Mouse (Mus musculus) CH12.LX (cell line): ENCODE data around the gene Hist1h3g. TPM values are rescaled to one million over a fixed set of nuclear protein-coding genes. Genes with fewer than 3 reads are reported as not detected.

ENCODE experiments used
- DNase-seq: peaks from one replicate; pipeline ENCODE4 v3.0.0-alpha.2; 2013; ENCODE audit errors: extremely low read depth
- H3K27ac ChIP-seq: 2 replicates; pipeline ENCODE4 v1.5.1; 2012; ENCODE audit warnings: low read depth, mild to moderate bottlenecking, control low read depth, moderate library complexity; ENCODE audit not compliant: insufficient read depth
- H3K27me3 ChIP-seq: replicated peaks from 2 replicates; pipeline ENCODE3; 2012; ENCODE audit warnings: inconsistent platforms
- H3K36me3 ChIP-seq, 2 experiments: replicated peaks in 1 of 2; 2 replicates each; pipeline versions ENCODE3 to v1.6.1; 2012; ENCODE audit warnings: inconsistent platforms in 1 of 2, low read length in 1 of 2, mild to moderate bottlenecking in 1 of 2, mixed read lengths in 1 of 2, moderate library complexity in 1 of 2; ENCODE audit not compliant: control insufficient read depth in 1 of 2, insufficient read depth in 1 of 2
- H3K4me1 ChIP-seq, 2 experiments: 2 replicates each; pipeline ENCODE4 v1.6.1; 2012; ENCODE audit warnings: inconsistent platforms in 1 of 2, moderate library complexity in 1 of 2; ENCODE audit not compliant: insufficient read depth in 2 of 2, control insufficient read depth in 1 of 2
- H3K4me2 ChIP-seq: 2 replicates; pipeline ENCODE4 v1.6.1; 2012; ENCODE audit warnings: low read depth, mild to moderate bottlenecking, control low read depth; ENCODE audit not compliant: poor library complexity, insufficient read depth, severe bottlenecking
- H3K4me3 ChIP-seq, 3 experiments: fragments of 150-350 bp in 1 of 3; sonication (generic) in 1 of 3; replicated peaks in 1 of 3; 2 replicates each; pipeline versions ENCODE3 to v1.5.1; 2011 to 2012; ENCODE audit warnings: low read depth in 2 of 3, low read length in 2 of 3, mild to moderate bottlenecking in 2 of 3, moderate library complexity in 2 of 3, control low read depth in 1 of 3, improper control_type of control experiment in 1 of 3, inconsistent platforms in 1 of 3, mixed read lengths in 1 of 3; ENCODE audit not compliant: poor library complexity in 1 of 3
- H3K79me2 ChIP-seq: replicated peaks from 2 replicates; pipeline ENCODE4 v1.6.1; 2012; ENCODE audit warnings: mild to moderate bottlenecking, moderate library complexity; ENCODE audit not compliant: control insufficient read depth, poor library complexity, insufficient read depth, severe bottlenecking; ENCODE audit errors: extremely low read depth
- H3K9ac ChIP-seq: 2 replicates; pipeline ENCODE4 v1.6.1; 2012; ENCODE audit warnings: low read depth, mild to moderate bottlenecking, control low read depth, moderate library complexity; ENCODE audit not compliant: insufficient read depth
- H3K9me3 ChIP-seq: replicated peaks from 2 replicates; pipeline ENCODE3; 2012; ENCODE audit warnings: low read length, inconsistent platforms, mixed read lengths
- BHLHE40 ChIP-seq: IDR thresholded peaks from 2 replicates; pipeline ENCODE4 v1.6.1; 2011; ENCODE audit warnings: mild to moderate bottlenecking, low read depth, low read length, improper control_type of control experiment
- CHD1 ChIP-seq: IDR thresholded peaks from 2 replicates; pipeline ENCODE4 v1.6.1; 2012; ENCODE audit warnings: low read depth, low read length, improper control_type of control experiment, inconsistent platforms
- CHD2 ChIP-seq: IDR thresholded peaks from 2 replicates; pipeline ENCODE4 v1.6.1; 2011; ENCODE audit warnings: low read length, improper control_type of control experiment
- CTCF ChIP-seq, 2 experiments: IDR thresholded peaks in 1 of 2; conservative IDR thresholded peaks in 1 of 2; 2 replicates each; pipeline ENCODE4 v1.5.1; 2011 to 2012; ENCODE audit warnings: low read depth in 2 of 2, low read length in 2 of 2, improper control_type of control experiment in 1 of 2, inconsistent platforms in 1 of 2, mild to moderate bottlenecking in 1 of 2, moderate library complexity in 1 of 2
- E2F4 ChIP-seq: IDR thresholded peaks from 2 replicates; pipeline ENCODE4 v1.6.1; 2011; ENCODE audit warnings: low read depth, low read length, improper control_type of control experiment; ENCODE audit not compliant: insufficient replicate concordance
- ELF1 ChIP-seq: IDR thresholded peaks from 2 replicates; pipeline ENCODE4 v1.6.1; 2014; ENCODE audit warnings: low read depth, mild to moderate bottlenecking, inconsistent platforms, low read length, improper control_type of control experiment
- EP300 ChIP-seq: IDR thresholded peaks from 2 replicates; pipeline ENCODE4 v1.6.1; 2011; ENCODE audit warnings: low read length, improper control_type of control experiment
- JUN ChIP-seq: IDR thresholded peaks from 2 replicates; pipeline ENCODE4 v1.6.1; 2011; ENCODE audit warnings: low read depth, mild to moderate bottlenecking, low read length, improper control_type of control experiment, moderate library complexity; ENCODE audit not compliant: insufficient read depth
- JUND ChIP-seq: conservative IDR thresholded peaks from 2 replicates; pipeline ENCODE4 v1.6.1; 2011; ENCODE audit warnings: low read depth, low read length, improper control_type of control experiment
- KAT2A ChIP-seq: IDR thresholded peaks from 2 replicates; pipeline ENCODE4 v1.6.1; 2012; ENCODE audit warnings: low read length, improper control_type of control experiment, inconsistent platforms; ENCODE audit not compliant: insufficient replicate concordance
- MAFK ChIP-seq: IDR thresholded peaks from 2 replicates; pipeline ENCODE4 v1.6.1; 2011; ENCODE audit warnings: low read length, improper control_type of control experiment; ENCODE audit not compliant: insufficient replicate concordance
- MAX ChIP-seq: IDR thresholded peaks from 2 replicates; pipeline ENCODE4 v1.6.1; 2011; ENCODE audit warnings: low read length, improper control_type of control experiment
- MAZ ChIP-seq: IDR thresholded peaks from 2 replicates; pipeline ENCODE4 v1.6.1; 2012; ENCODE audit warnings: low read depth, mild to moderate bottlenecking, inconsistent platforms, low read length, improper control_type of control experiment, moderate library complexity
- MXI1 ChIP-seq: IDR thresholded peaks from 2 replicates; pipeline ENCODE4 v1.6.1; 2011; ENCODE audit warnings: mild to moderate bottlenecking, low read depth, low read length, improper control_type of control experiment
- MYC ChIP-seq: IDR thresholded peaks from 2 replicates; pipeline ENCODE4 v1.6.1; 2011; ENCODE audit warnings: low read depth, mild to moderate bottlenecking, improper control_type of control experiment, low read length
- NELFE ChIP-seq: IDR thresholded peaks from 2 replicates; pipeline ENCODE4 v1.6.1; 2011; ENCODE audit warnings: low read depth, low read length, improper control_type of control experiment
- NRF1 ChIP-seq: IDR thresholded peaks from 2 replicates; pipeline ENCODE4 v1.6.1; 2014; ENCODE audit warnings: low read depth, mild to moderate bottlenecking, inconsistent platforms, low read length, improper control_type of control experiment, moderate library complexity
- PAX5 ChIP-seq: IDR thresholded peaks from 2 replicates; pipeline ENCODE4 v1.6.1; 2012; ENCODE audit warnings: low read length, inconsistent platforms, mixed read lengths
- POLR2AphosphoS2 ChIP-seq: IDR thresholded peaks from 2 replicates; pipeline ENCODE4 v1.6.1; 2011; ENCODE audit warnings: low read depth, low read length, improper control_type of control experiment
- RAD21 ChIP-seq: IDR thresholded peaks from 2 replicates; pipeline ENCODE4 v1.6.1; 2011; ENCODE audit warnings: low read depth, mild to moderate bottlenecking, low read length, improper control_type of control experiment, moderate library complexity
- RCOR1 ChIP-seq: conservative IDR thresholded peaks from 2 replicates; pipeline ENCODE4 v1.6.1; 2012; ENCODE audit warnings: low read depth, mild to moderate bottlenecking, inconsistent platforms, low read length, improper control_type of control experiment
- SIN3A ChIP-seq: IDR thresholded peaks from 2 replicates; pipeline ENCODE4 v1.6.1; 2012; ENCODE audit warnings: low read length, improper control_type of control experiment, inconsistent platforms
- SMC3 ChIP-seq: IDR thresholded peaks from 2 replicates; pipeline ENCODE4 v1.6.1; 2011; ENCODE audit warnings: low read depth, low read length, improper control_type of control experiment
- TBP ChIP-seq: conservative IDR thresholded peaks from 2 replicates; pipeline ENCODE4 v1.6.1; 2011; ENCODE audit warnings: low read depth, low read length, improper control_type of control experiment
- TCF12 ChIP-seq: IDR thresholded peaks from 2 replicates; pipeline ENCODE4 v1.6.1; 2014; ENCODE audit warnings: low read depth, mild to moderate bottlenecking, inconsistent platforms, low read length, improper control_type of control experiment
- UBTF ChIP-seq: IDR thresholded peaks from 2 replicates; pipeline ENCODE4 v1.6.1; 2012; ENCODE audit warnings: low read depth, mild to moderate bottlenecking, inconsistent platforms, low read length, improper control_type of control experiment, moderate library complexity
- USF1 ChIP-seq: IDR thresholded peaks from 2 replicates; pipeline ENCODE4 v1.6.1; 2014; ENCODE audit warnings: low read depth, mild to moderate bottlenecking, inconsistent platforms, low read length, improper control_type of control experiment
- USF2 ChIP-seq: conservative IDR thresholded peaks from 2 replicates; pipeline ENCODE4 v1.6.1; 2011; ENCODE audit warnings: low read depth, low read length, improper control_type of control experiment
- ZC3H11A ChIP-seq: IDR thresholded peaks from 2 replicates; pipeline ENCODE4 v1.6.1; 2012; ENCODE audit warnings: low read depth, mild to moderate bottlenecking, inconsistent platforms, low read length, improper control_type of control experiment
- ZKSCAN1 ChIP-seq: IDR thresholded peaks from 2 replicates; pipeline ENCODE4 v1.6.1; 2012; ENCODE audit warnings: low read depth, inconsistent platforms, low read length, improper control_type of control experiment, borderline replicate concordance
- ZMIZ1 ChIP-seq: IDR thresholded peaks from 2 replicates; pipeline ENCODE4 v1.6.1; 2012; ENCODE audit warnings: low read depth, mild to moderate bottlenecking, inconsistent platforms, low read length, improper control_type of control experiment
- ZNF384 ChIP-seq: IDR thresholded peaks from 2 replicates; pipeline ENCODE4 v1.6.1; 2012; ENCODE audit warnings: low read depth, low read length, improper control_type of control experiment, inconsistent platforms
- dilution Hi-C: fragments of 300-500 bp; cut with MboI; formaldehyde crosslinking; loops from 2 replicates; pipeline ENCODE4 v1.14.3; 2020; ENCODE audit warnings: low sequenced_read_pairs; ENCODE audit not compliant: extremely low pct_unique_long_range_greater_than_20kb, extremely low pct_ligation_motif_present
- in situ Hi-C: fragments of 300-500 bp; cut with MboI; formaldehyde crosslinking; loops from 3 replicates; pipeline ENCODE4 v1.14.3; 2019; ENCODE audit warnings: low sequenced_read_pairs, low pct_ligation_motif_present, low pct_unique_long_range_greater_than_20kb, mixed read lengths
- polyA plus RNA-seq: library from polyadenylated mRNA; unstranded; fragments of >175 nt; gene quantifications from 2 replicates; pipeline ENCODE4 v1.2.1, GENCODE M21; 2012; ENCODE audit warnings: low read depth; ENCODE audit not compliant: insufficient read length
- total RNA-seq, 2 experiments: library from RNA; depleted of rRNA; stranded (reverse); fragments of 300-350 nt in 1 of 2; fragments of >200 nt in 1 of 2; gene quantifications; 2 replicates each; pipeline ENCODE4 v1.2.3; 2012 to 2014

Hist1h3g gene
- total and polyA plus RNA-seq, 3 experiments: 3.4 to 608 (median 75.3) TPM

GRCm38 (mm10) chr13:23525901-23526300, 9.3 kb upstream of the Hist1h3g start:
- in situ Hi-C loops (loop anchor here (10.0 kb wide), 1 partner anchor 1491 kb away; the partner anchor contains the start of genes Hist1h2ah and Hist1h2bk), dilution Hi-C loops (no loop called here)
- Histone ChIP-seq H3K4me3 (peak overlapping the region in 2 of 3 experiments; percentile 35 to 53), H3K36me3 (no peaks in the 10 kb centered on the region), H3K4me1 (peaks cover 5 to 44% of the 10 kb centered on the region in 2 experiments; a peak in 3 of 4 replicates), H3K9me3 (no peaks in the 10 kb centered on the region), H3K9ac (peak overlapping the region; percentile 45), H3K27ac (peak overlapping the region; percentile 15; the same call in 1 of the 2 replicates), H3K4me2 (peak overlapping the region; percentile 44), H3K27me3 (no peaks in the 10 kb centered on the region), H3K79me2 (no peaks in the 10 kb centered on the region)
- peak; percentile 77 for DNase-seq
- TF ChIP-seq POLR2AphosphoS2 (no peak), CHD2 (peak; percentile 97), ZC3H11A (no peak), CTCF (conservative IDR thresholded peaks at IDR 0.05 in 1 of 2, IDR thresholded peaks at IDR 0.05 in 1 of 2; ENCODE audit: low read depth in 2 of 2, low read length in 2 of 2) (no peak), RCOR1 (no peak)

- H3K4me1 ChIP-seq: peaks cover 5 to 40% of the 10 kb centered on the region in 2 experiments; a peak in 3 of 4 replicates
- DNase-seq: peak; percentile 92
- TF ChIP-seq CTCF (conservative IDR thresholded peaks at IDR 0.05 in 1 of 2, IDR thresholded peaks at IDR 0.05 in 1 of 2; ENCODE audit: low read depth in 2 of 2, low read length in 2 of 2): no peak
- TF ChIP-seq NELFE: no peak
- TF ChIP-seq USF2: peak; percentile 64
- no peak for TF ChIP-seq JUN
- TF ChIP-seq UBTF: no peak
- TF ChIP-seq ZMIZ1: no peak
- no peak for TF ChIP-seq RCOR1
- no peak for TF ChIP-seq ZC3H11A
- peak; percentile 80 for TF ChIP-seq USF1
- TF ChIP-seq EP300: no peak
- peak; percentile 79; the same call in 1 of the 2 replicates for TF ChIP-seq E2F4
- 0 out of 2 replicates have a peak, but pooled peaks have one; percentile 23 for TF ChIP-seq CHD2
- no peak for TF ChIP-seq ZKSCAN1
- TF ChIP-seq RAD21: no peak
- peak; percentile 93 for TF ChIP-seq MYC
- peak; percentile 91 for TF ChIP-seq ELF1
- TF ChIP-seq SMC3: no peak
- TF ChIP-seq MXI1: no peak; the same call in 1 of the 2 replicates
- peak; percentile 100 for TF ChIP-seq TBP
- TF ChIP-seq TCF12: no peak
- peak; percentile 96 for TF ChIP-seq MAX
- no peak for TF ChIP-seq ZNF384
- TF ChIP-seq SIN3A: no peak
- no peak for TF ChIP-seq PAX5
- TF ChIP-seq MAFK: peak; percentile 96
- TF ChIP-seq NRF1: peak; percentile 50
- TF ChIP-seq MAZ: no peak
- TF ChIP-seq BHLHE40: no peak
- peak; percentile 87; the same call in 1 of the 2 replicates for TF ChIP-seq KAT2A
- TF ChIP-seq JUND: no peak
- no peak for TF ChIP-seq CHD1
Observed at GRCm38 (mm10) chr13:23526312-23526711, 8.9 kb upstream of the Hist1h3g start.

More at GRCm38 (mm10) chr13:23526312-23526711, 8.9 kb upstream of the Hist1h3g start:
- Histone ChIP-seq H3K9ac (peak overlapping the region; percentile 71; the same call in 1 of the 2 replicates), H3K4me3 (peak overlapping the region; percentile 46 to 61 (median 53)), H3K4me2 (peak overlapping the region; percentile 98), H3K9me3 (no peaks in the 10 kb centered on the region), H3K27ac (no peak overlapping the region), H3K36me3 (no peaks in the 10 kb centered on the region), H3K27me3 (no peaks in the 10 kb centered on the region), H3K79me2 (no peaks in the 10 kb centered on the region)
- in situ Hi-C loops (loop anchor here (10.0 kb wide), 1 partner anchor 1492 kb away; the partner anchor contains the start of genes Hist1h2ah and Hist1h2bk), dilution Hi-C loops (no loop called here)
